Mouse (Mus musculus): ENCODE measurements around the gene Meis3. TPM values are rescaled to one million over a fixed set of nuclear protein-coding genes. Genes with fewer than 3 reads are reported as not detected.
A peak's percentile ranks its signal among the peaks of the same experiment; 100 is the strongest.

The Meis3 gene
- total RNA-seq (2021) = 1 to 10 TPM; 4.3 to 4.6 TPM
- polyA plus RNA-seq (2012; rRNA removed) = 7.4 and 8.7 TPM in 2 replicates
- long read RNA-seq, partial matches to known transcripts = 1 of 9 reads
- long read RNA-seq, other reads (novel, unspliced or antisense) = 4 of 9 reads

DNA sequence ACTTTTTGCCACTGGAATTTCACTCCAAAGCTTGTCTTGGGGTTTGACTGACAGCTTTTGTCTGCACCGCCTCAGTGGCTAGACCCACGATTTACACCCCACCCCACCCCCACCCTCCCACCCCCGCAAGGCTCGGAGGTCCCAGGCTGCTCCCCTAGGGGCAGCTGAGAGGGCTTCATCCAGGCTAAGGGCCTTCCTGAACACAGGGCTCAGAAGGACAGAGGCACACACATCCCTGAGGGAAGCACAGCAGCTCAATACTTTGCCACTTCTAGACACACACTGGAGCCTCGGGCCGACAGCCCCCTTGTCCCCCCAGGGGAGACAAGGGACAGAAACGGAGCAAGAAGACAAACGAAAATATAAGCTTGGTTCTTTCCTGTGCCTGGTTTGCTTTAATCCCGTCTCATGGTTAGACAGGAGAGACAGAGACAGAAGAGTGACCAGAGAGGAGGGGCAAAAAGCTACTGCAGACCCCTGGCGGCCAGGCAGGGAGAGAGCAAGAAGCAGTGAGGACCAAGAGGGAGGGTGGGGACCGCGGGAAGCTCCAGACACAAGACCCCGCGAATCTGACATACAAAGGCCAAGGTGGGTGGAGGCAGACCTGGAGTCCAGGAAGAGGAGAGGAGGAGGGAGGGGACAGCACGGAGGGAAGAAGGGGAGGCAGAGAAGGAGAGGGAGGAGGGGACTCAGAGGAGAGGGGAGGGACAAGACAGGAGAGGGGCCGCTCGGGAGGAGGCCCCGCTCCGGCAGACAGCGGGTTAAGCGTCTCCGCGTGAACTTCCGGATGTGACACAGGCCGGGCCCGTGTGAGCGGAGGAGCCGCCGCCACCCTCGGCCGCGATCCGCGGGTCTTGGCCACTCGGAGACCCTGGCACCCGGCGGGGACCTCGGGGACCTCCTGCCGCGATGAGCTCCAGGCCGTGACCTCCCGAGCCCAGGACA lies at the start of gene Meis3:
TSS of gene Meis3 (plus strand) at position 494 of the 945 bp plus-strand sequence.
- peaks cover 2% of the 10 kb centered on the region; the same call in 1 of the 2 replicates for H3K27me3 ChIP-seq (ENCODE audit: control insufficient read depth, insufficient read depth, low read length)
- TF ChIP-seq CTCF (IDR thresholded peaks at IDR 0.05) (peak; percentile 56), EP300 (IDR thresholded peaks at IDR 0.05; ENCODE audit: insufficient read depth, low read depth, low read length) (no peak), POLR2A (IDR thresholded peaks at IDR 0.05; ENCODE audit: insufficient read depth, low read depth, low read length) (no peak)
- no peaks in the 10 kb centered on the region for H3K36me3 ChIP-seq (ENCODE audit: control insufficient read depth, insufficient read depth, low read length)
- H3K4me1 ChIP-seq (ENCODE audit: control insufficient read depth, insufficient read depth, low read length) = no peaks in the 10 kb centered on the region
- 1% methylated on average over 42 of the region's 42 CpGs for WGBS
- intact Hi-C loops (cut with DNase I) = loop anchor here (5.0 kb wide), 1 partner anchor 48 kb away; the partner anchor contains the start of gene Slc8a2
- H3K79me2 ChIP-seq (replicated peaks; ENCODE audit: control insufficient read depth, insufficient read depth, low read length) = no peaks in the 10 kb centered on the region
- peak within 1 kb of the TSS; percentile 82 for H3K9ac ChIP-seq (ENCODE audit: low read depth, low read length)
- peak within 1 kb of the TSS; percentile 59 for H3K27ac ChIP-seq
- peak; percentile 56 to 70 for DNase-seq
- H3K4me3 ChIP-seq = peak within 1 kb of the TSS; percentile 60

DNA sequence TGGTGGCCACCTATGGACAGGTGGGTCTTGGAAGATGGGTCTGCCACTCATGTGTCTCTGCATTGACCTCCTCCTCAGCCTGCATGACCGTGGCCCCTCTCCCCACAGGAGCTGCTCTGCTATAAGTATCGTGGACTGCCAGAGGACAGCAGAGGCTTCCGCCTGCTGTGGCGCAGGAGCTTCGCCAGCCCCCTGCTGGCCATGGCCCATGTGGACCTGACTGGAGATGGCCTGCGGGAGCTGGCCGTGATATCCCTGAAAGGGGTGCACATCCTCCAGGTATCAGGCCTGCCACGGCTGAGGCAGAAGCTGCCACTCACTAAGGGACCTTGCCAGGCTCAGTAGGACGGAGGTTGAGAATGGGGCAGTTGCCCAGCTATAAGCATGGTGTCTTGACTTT lies 49.1 kb upstream of the Meis3 start:
- intact Hi-C loops (cut with DNase I) = loop anchor here (5.0 kb wide), 1 partner anchor 51 kb away; the partner anchor contains the start of gene Meis3
- Histone ChIP-seq H3K36me3 (ENCODE audit: control insufficient read depth, insufficient read depth, low read length) (no peaks in the 10 kb centered on the region), H3K4me3 (no peak overlapping the region), H3K27ac (no peak overlapping the region), H3K9ac (ENCODE audit: low read depth, low read length) (no peak overlapping the region), H3K27me3 (ENCODE audit: control insufficient read depth, insufficient read depth, low read length) (peaks cover 3% of the 10 kb centered on the region; the same call in 1 of the 2 replicates), H3K79me2 (replicated peaks; ENCODE audit: control insufficient read depth, insufficient read depth, low read length) (no peaks in the 10 kb centered on the region), H3K4me1 (ENCODE audit: control insufficient read depth, insufficient read depth, low read length) (peaks cover 2% of the 10 kb centered on the region; the same call in 1 of the 2 replicates)
- TF ChIP-seq CTCF (IDR thresholded peaks at IDR 0.05) = no peak
- TF ChIP-seq POLR2A (IDR thresholded peaks at IDR 0.05; ENCODE audit: insufficient read depth, low read depth, low read length) = no peak
- TF ChIP-seq EP300 (IDR thresholded peaks at IDR 0.05; ENCODE audit: insufficient read depth, low read depth, low read length) = no peak
- no peak for DNase-seq
- WGBS = 81% methylated on average over 9 of the region's 9 CpGs

DNA sequence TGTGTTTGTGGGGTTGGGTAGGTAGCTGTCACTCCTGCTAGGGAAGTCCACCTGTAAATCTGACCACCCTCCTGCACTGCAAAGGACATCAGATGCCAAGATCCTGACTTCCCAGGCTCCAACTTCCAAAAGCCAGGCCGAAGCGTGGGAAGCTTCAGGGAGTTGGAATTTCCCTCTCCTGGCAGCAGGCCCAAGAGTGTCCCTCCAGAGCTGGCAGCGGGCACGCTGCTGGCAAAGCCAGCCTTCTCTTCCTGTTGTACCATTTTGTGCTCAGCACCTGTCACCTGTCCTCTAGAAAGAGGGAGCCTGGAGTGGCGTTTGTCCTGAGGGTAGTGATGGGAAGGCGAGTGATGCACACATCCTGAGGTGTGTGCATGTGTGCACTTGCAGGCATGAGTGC lies 46.5 kb upstream of the Meis3 start:
- TF ChIP-seq CTCF (IDR thresholded peaks at IDR 0.05) = no peak
- no peak for TF ChIP-seq EP300 (IDR thresholded peaks at IDR 0.05; ENCODE audit: insufficient read depth, low read depth, low read length)
- no peak for TF ChIP-seq POLR2A (IDR thresholded peaks at IDR 0.05; ENCODE audit: insufficient read depth, low read depth, low read length)
- intact Hi-C loops (cut with DNase I) = loop anchor here (5.0 kb wide), 1 partner anchor 49 kb away; the partner anchor contains the start of gene Meis3
- no peak overlapping the region for H3K9ac ChIP-seq (ENCODE audit: low read depth, low read length)
- no peak overlapping the region for H3K27ac ChIP-seq
- H3K27me3 ChIP-seq (ENCODE audit: control insufficient read depth, insufficient read depth, low read length) = peaks cover 3% of the 10 kb centered on the region; the same call in 1 of the 2 replicates
- no peak for DNase-seq
- no peaks in the 10 kb centered on the region for H3K79me2 ChIP-seq (replicated peaks; ENCODE audit: control insufficient read depth, insufficient read depth, low read length)
- H3K4me1 ChIP-seq (ENCODE audit: control insufficient read depth, insufficient read depth, low read length) = peaks cover 2% of the 10 kb centered on the region; the same call in 1 of the 2 replicates
- no peaks in the 10 kb centered on the region for H3K36me3 ChIP-seq (ENCODE audit: control insufficient read depth, insufficient read depth, low read length)
- WGBS = 44% methylated on average over 6 of the region's 6 CpGs
- no peak overlapping the region for H3K4me3 ChIP-seq

DNA sequence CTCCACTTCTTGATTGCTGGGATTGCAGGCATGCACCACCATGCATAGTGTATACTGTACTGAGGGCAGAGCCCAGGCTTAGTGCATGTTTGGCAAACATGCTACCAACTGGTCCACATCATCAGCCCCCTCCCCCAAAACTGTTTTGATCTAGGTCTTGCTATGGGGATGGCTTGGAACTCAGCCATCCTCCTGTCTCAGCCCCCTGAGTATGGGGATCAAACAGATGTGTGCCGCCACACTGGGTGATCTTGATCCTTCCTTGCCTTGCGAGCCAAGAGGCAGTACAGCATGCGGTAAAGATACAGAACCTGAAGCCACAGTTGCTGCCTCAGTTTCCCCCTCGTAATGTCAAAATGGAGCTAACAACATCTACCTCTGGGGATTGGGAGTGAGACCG lies 46.0 kb upstream of the Meis3 start:
- no peak overlapping the region for H3K4me3 ChIP-seq
- peaks cover 2% of the 10 kb centered on the region; the same call in 1 of the 2 replicates for H3K4me1 ChIP-seq (ENCODE audit: control insufficient read depth, insufficient read depth, low read length)
- H3K27ac ChIP-seq = peak overlapping the region; percentile 76
- no peak overlapping the region; the same call in 1 of the 2 replicates for H3K9ac ChIP-seq (ENCODE audit: low read depth, low read length)
- H3K79me2 ChIP-seq (replicated peaks; ENCODE audit: control insufficient read depth, insufficient read depth, low read length) = no peaks in the 10 kb centered on the region
- WGBS = 67% methylated on average over 5 of the region's 5 CpGs
- intact Hi-C loops (cut with DNase I) = loop anchor here (5.0 kb wide), 1 partner anchor 48 kb away; the partner anchor contains the start of gene Meis3
- DNase-seq = no peak
- H3K27me3 ChIP-seq (ENCODE audit: control insufficient read depth, insufficient read depth, low read length) = peaks cover 3% of the 10 kb centered on the region; the same call in 1 of the 2 replicates
- TF ChIP-seq POLR2A (IDR thresholded peaks at IDR 0.05; ENCODE audit: insufficient read depth, low read depth, low read length) (no peak), CTCF (IDR thresholded peaks at IDR 0.05) (no peak), EP300 (IDR thresholded peaks at IDR 0.05; ENCODE audit: insufficient read depth, low read depth, low read length) (no peak)
- H3K36me3 ChIP-seq (ENCODE audit: control insufficient read depth, insufficient read depth, low read length) = no peaks in the 10 kb centered on the region

DNA sequence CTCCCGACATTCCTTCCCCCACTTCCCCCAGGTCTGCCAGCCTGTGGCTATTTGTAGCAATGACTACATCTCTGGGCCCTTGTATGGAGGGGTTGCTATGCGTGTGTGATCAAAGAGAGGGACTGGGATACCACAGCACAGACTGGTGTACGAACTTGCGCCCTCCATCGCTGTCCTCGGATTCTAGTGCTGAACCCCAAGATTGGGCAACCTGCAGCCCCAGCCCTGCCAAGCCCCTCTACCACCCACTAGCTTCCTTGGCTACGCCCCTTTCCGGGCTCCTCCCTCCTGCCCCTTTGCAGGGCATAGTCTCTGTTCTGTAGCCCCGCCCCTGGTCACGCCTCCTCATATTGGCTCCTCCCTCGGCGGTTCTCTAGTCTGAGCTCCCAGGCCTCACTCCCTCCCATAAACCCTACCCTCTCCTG lies 45.5 kb upstream of the Meis3 start, which contains the start of gene Slc8a2:
TSS of gene Slc8a2 (plus strand) at position 406 of the 425 bp plus-strand sequence.
- no peaks in the 10 kb centered on the region for H3K79me2 ChIP-seq (replicated peaks; ENCODE audit: control insufficient read depth, insufficient read depth, low read length)
- peak within 1 kb of the TSS; percentile 43 for H3K4me3 ChIP-seq
- intact Hi-C loops (cut with DNase I) = loop anchor here (5.0 kb wide), 1 partner anchor 48 kb away; the partner anchor contains the start of gene Meis3
- peak; percentile 34; the same call in 1 of the 2 replicates for TF ChIP-seq POLR2A (IDR thresholded peaks at IDR 0.05; ENCODE audit: insufficient read depth, low read depth, low read length)
- TF ChIP-seq EP300 (IDR thresholded peaks at IDR 0.05; ENCODE audit: insufficient read depth, low read depth, low read length) = no peak
- whole genome bisulfite sequencing = 3% methylated on average over 12 of the region's 12 CpGs
- H3K4me1 ChIP-seq (ENCODE audit: control insufficient read depth, insufficient read depth, low read length) = peaks cover 2% of the 10 kb centered on the region; the same call in 1 of the 2 replicates
- no peaks in the 10 kb centered on the region for H3K36me3 ChIP-seq (ENCODE audit: control insufficient read depth, insufficient read depth, low read length)
- H3K27ac ChIP-seq = peak within 1 kb of the TSS; percentile 76
- peak within 1 kb of the TSS; percentile 63 for H3K9ac ChIP-seq (ENCODE audit: low read depth, low read length)
- H3K27me3 ChIP-seq (ENCODE audit: control insufficient read depth, insufficient read depth, low read length) = peaks cover 3% of the 10 kb centered on the region; the same call in 1 of the 2 replicates
- DNase-seq = peak; percentile 78 to 83

Measured in heart, adult 2 months (tissue).